In the genomic region with DNA sequence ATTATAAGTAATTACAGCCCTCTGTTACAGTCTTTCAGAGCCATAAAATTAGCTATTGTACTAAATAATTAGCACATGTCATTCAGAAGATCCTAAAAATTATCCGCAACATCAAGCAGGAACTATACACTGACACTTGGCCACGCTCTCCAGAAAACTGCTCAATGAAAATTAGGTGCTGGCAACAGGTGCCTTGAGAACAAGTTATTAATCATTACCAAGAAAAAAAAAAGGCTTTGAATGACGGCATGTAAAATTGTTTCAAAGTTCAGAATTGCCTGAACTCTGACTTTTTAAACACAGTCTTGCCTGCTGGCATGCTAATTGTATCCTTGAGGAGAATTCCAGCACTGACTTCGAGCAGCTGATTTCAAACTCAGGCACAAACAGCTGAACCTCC, we compare ENCODE assay signal across 18 mouse cellular contexts.
A peak's percentile ranks its signal among the peaks of the same experiment; 100 is the strongest.
DNase-seq lines count a peak whose midpoint lies in the region; ATAC-seq and TF ChIP-seq lines count a peak whose summit lies in the region.
"Had no signal": no experiment of that assay in that cellular context is flagged by ENCODE, and none has a peak within 500 bp of the region (broad histone marks: within the 10 kb centered on the region; RNA-seq: fewer than 3 reads in every experiment).

No protein-coding gene starts in this region.

- H3K27me3 ChIP-seq in intestine, embryonic 15.5 days (replicated peaks): no peaks in the 10 kb centered on the region
- no peaks in the 10 kb centered on the region for H3K27me3 ChIP-seq in intestine, postnatal 0 days (replicated peaks; ENCODE audit: control insufficient read depth, insufficient read depth, low read length)
- H3K27me3 ChIP-seq in kidney, embryonic 14.5 days (ENCODE audit: control insufficient read depth, insufficient read depth, low read length): no peaks in the 10 kb centered on the region
- no peaks in the 10 kb centered on the region for H3K27me3 ChIP-seq in MEL (ENCODE audit: control insufficient read depth in 1 of 2, insufficient read depth in 2 of 2, low read length in 2 of 2)
- H3K27me3 ChIP-seq: embryonic facial prominence, embryonic 12.5 days; heart, embryonic 13.5 days had no signal

- no peaks in the 10 kb centered on the region for H3K36me3 ChIP-seq in intestine, embryonic 15.5 days
- H3K36me3 ChIP-seq in intestine, postnatal 0 days (ENCODE audit: control insufficient read depth, insufficient read depth): no peaks in the 10 kb centered on the region
- H3K36me3 ChIP-seq in kidney, embryonic 14.5 days (ENCODE audit: control insufficient read depth, insufficient read depth, low read length): no peaks in the 10 kb centered on the region
- H3K36me3 ChIP-seq in MEL (ENCODE audit: control insufficient read depth in 1 of 2, insufficient read depth in 2 of 2, low read length in 2 of 2): no peaks in the 10 kb centered on the region
- H3K36me3 ChIP-seq: embryonic facial prominence, embryonic 12.5 days; heart, embryonic 13.5 days; hindbrain, embryonic 15.5 days had no signal

- no peak overlapping the region for H3K4me2 ChIP-seq in intestine, embryonic 15.5 days (replicated peaks)
- no peak overlapping the region for H3K4me2 ChIP-seq in intestine, postnatal 0 days (replicated peaks; ENCODE audit: low read depth)
- H3K4me2 ChIP-seq in kidney, embryonic 14.5 days (replicated peaks; ENCODE audit: low read depth, low read length): no peak overlapping the region
- H3K4me2 ChIP-seq: embryonic facial prominence, embryonic 12.5 days; heart, embryonic 13.5 days; hindbrain, embryonic 15.5 days had no signal

- TF ChIP-seq EP300 in MEL (IDR thresholded peaks at IDR 0.05; ENCODE audit: low read depth in 1 of 2, low read length in 2 of 2): no peak

- peak; percentile 70 for DNase-seq in kidney, adult 9 months
- DNase-seq in MEL (ENCODE audit: low read depth, low spot score): no peak
- peak; percentile 77 for DNase-seq in brain, embryonic 14.5 days (ENCODE audit: low read depth)
- no peak for DNase-seq in heart, adult 9 months (ENCODE audit: low spot score in 2 of 2)
- DNase-seq: adrenal gland, postnatal 10 days; cerebellum, adult 11-12 months; cerebellum, adult 9-10 months; cerebellum, postnatal 25 days; gastrocnemius, adult 2 months; gastrocnemius, postnatal 25 days; heart, postnatal 36 days had no signal

- H3K4me1 ChIP-seq in intestine, embryonic 15.5 days (replicated peaks): no peaks in the 10 kb centered on the region
- H3K4me1 ChIP-seq in intestine, postnatal 0 days (replicated peaks; ENCODE audit: control insufficient read depth, insufficient read depth, low read length): no peaks in the 10 kb centered on the region
- no peaks in the 10 kb centered on the region for H3K4me1 ChIP-seq in kidney, embryonic 14.5 days (ENCODE audit: control insufficient read depth, insufficient read depth, low read length)
- no peaks in the 10 kb centered on the region for H3K4me1 ChIP-seq in MEL (ENCODE audit: control insufficient read depth in 1 of 2, insufficient read depth in 2 of 2, low read length in 2 of 2)
- H3K4me1 ChIP-seq: embryonic facial prominence, embryonic 12.5 days; heart, embryonic 13.5 days; hindbrain, embryonic 15.5 days had no signal

- no peak for TF ChIP-seq RAD21 in MEL (IDR thresholded peaks at IDR 0.05; ENCODE audit: low read depth, low read length)

- 59% methylated on average over 4 of the region's 4 CpGs for WGBS in intestine, embryonic 15.5 days
- WGBS in intestine, postnatal 0 days: 45% methylated on average over 4 of the region's 4 CpGs
- 53% methylated on average over 4 of the region's 4 CpGs for WGBS in kidney, embryonic 14.5 days

- TF ChIP-seq CTCF in intestine, postnatal 0 days (IDR thresholded peaks at IDR 0.05; ENCODE audit: low read depth): no peak
- TF ChIP-seq CTCF in MEL (IDR thresholded peaks at IDR 0.05 in 2 of 3, conservative IDR thresholded peaks at IDR 0.05 in 1 of 3; ENCODE audit: control insufficient read depth in 1 of 3, insufficient read depth in 1 of 3, low read depth in 2 of 3, low read length in 3 of 3, poor library complexity in 1 of 3, severe bottlenecking in 1 of 3): no peak
- no peak for TF ChIP-seq CTCF in brain, embryonic 14.5 days (IDR thresholded peaks at IDR 0.05; ENCODE audit: borderline replicate concordance, extremely low read depth, insufficient read depth, insufficient read length)

- no peak overlapping the region for H3K4me3 ChIP-seq in intestine, embryonic 15.5 days (replicated peaks)
- no peak overlapping the region for H3K4me3 ChIP-seq in intestine, postnatal 0 days (ENCODE audit: low read depth, low read length)
- H3K4me3 ChIP-seq in kidney, embryonic 14.5 days (ENCODE audit: low read length): no peak overlapping the region
- H3K4me3 ChIP-seq in MEL (ENCODE audit: control insufficient read depth in 1 of 2, insufficient read depth in 1 of 2, low read depth in 2 of 2, low read length in 2 of 2): no peak overlapping the region
- H3K4me3 ChIP-seq: embryonic facial prominence, embryonic 12.5 days; gastrocnemius, adult 2 months; heart, embryonic 13.5 days; hindbrain, embryonic 15.5 days had no signal

- H3K9me3 ChIP-seq in intestine, embryonic 15.5 days: no peaks in the 10 kb centered on the region
- no peaks in the 10 kb centered on the region for H3K9me3 ChIP-seq in intestine, postnatal 0 days (ENCODE audit: control insufficient read depth)
- no peaks in the 10 kb centered on the region; the same call in 1 of the 2 replicates for H3K9me3 ChIP-seq in kidney, embryonic 14.5 days (ENCODE audit: control insufficient read depth, low read length)
- no peaks in the 10 kb centered on the region for H3K9me3 ChIP-seq in MEL (replicated peaks; ENCODE audit: insufficient read depth, low read length)
- H3K9me3 ChIP-seq: embryonic facial prominence, embryonic 12.5 days; hindbrain, embryonic 15.5 days had no signal

- ATAC-seq in intestine, embryonic 15.5 days: 0 out of 2 replicates have a peak, but pooled peaks have one; percentile 34
- ATAC-seq in intestine, postnatal 0 days: no peak
- no peak for ATAC-seq in kidney, embryonic 14.5 days (ENCODE audit: low FRiP score, low TSS enrichment)
- ATAC-seq in erythroblast, adult 5-6 weeks (replicated peaks; ENCODE audit: low FRiP score, poor library complexity, severe bottlenecking): no peak

- TF ChIP-seq POLR2A in MEL (IDR thresholded peaks at IDR 0.05; ENCODE audit: control insufficient read depth in 1 of 2, insufficient read depth in 1 of 2, low read depth in 1 of 2, low read length in 2 of 2, poor library complexity in 1 of 2): no peak
- no peak for TF ChIP-seq POLR2A in brain, embryonic 14.5 days (IDR thresholded peaks at IDR 0.05; ENCODE audit: borderline replicate concordance, extremely low read depth, insufficient read depth, insufficient read length, poor library complexity, severe bottlenecking)

- no peak overlapping the region for H3K27ac ChIP-seq in intestine, embryonic 15.5 days
- H3K27ac ChIP-seq in intestine, postnatal 0 days (ENCODE audit: low read depth, low read length): no peak overlapping the region
- H3K27ac ChIP-seq in kidney, embryonic 14.5 days (ENCODE audit: low read depth, low read length): no peak overlapping the region
- peak overlapping the region; percentile 19; the same call in 1 of the 2 replicates for H3K27ac ChIP-seq in MEL (ENCODE audit: control insufficient read depth, low read depth, low read length)
- H3K27ac ChIP-seq: embryonic facial prominence, embryonic 12.5 days; gastrocnemius, adult 2 months; heart, embryonic 13.5 days; hindbrain, embryonic 15.5 days had no signal

- H3K79me2 ChIP-seq in MEL (ENCODE audit: control insufficient read depth, insufficient read depth, low read length, poor library complexity): no peaks in the 10 kb centered on the region

- H3K9ac ChIP-seq in intestine, embryonic 15.5 days: no peak overlapping the region
- H3K9ac ChIP-seq in intestine, postnatal 0 days (ENCODE audit: low read depth, low read length): no peak overlapping the region
- H3K9ac ChIP-seq in kidney, embryonic 14.5 days (ENCODE audit: low read depth, low read length): no peak overlapping the region
- no peak overlapping the region for H3K9ac ChIP-seq in MEL (ENCODE audit: control insufficient read depth, low read depth, low read length, poor library complexity, severe bottlenecking)
- H3K9ac ChIP-seq: embryonic facial prominence, embryonic 12.5 days; heart, embryonic 13.5 days; hindbrain, embryonic 15.5 days had no signal

TF ChIP-seq in MEL, 35 proteins besides CTCF, POLR2A, EP300 and RAD21:
- TF ChIP-seq ELF1 (IDR thresholded peaks at IDR 0.05; ENCODE audit: low read depth, low read length): no peak
- TF ChIP-seq USF2 (IDR thresholded peaks at IDR 0.05; ENCODE audit: borderline replicate concordance in 1 of 2, insufficient read depth in 1 of 2, low read depth in 1 of 2, low read length in 2 of 2): no peak
- no peak for TF ChIP-seq KAT2A (conservative IDR thresholded peaks at IDR 0.05; ENCODE audit: low read depth, low read length)
- no peak for TF ChIP-seq CHD2 (IDR thresholded peaks at IDR 0.05; ENCODE audit: low read length)
- TF ChIP-seq MAFK (IDR thresholded peaks at IDR 0.05; ENCODE audit: borderline replicate concordance, low read depth, low read length): no peak
- TF ChIP-seq POLR2AphosphoS2 (IDR thresholded peaks at IDR 0.05; ENCODE audit: low read length): no peak
- no peak for TF ChIP-seq MXI1 (IDR thresholded peaks at IDR 0.05; ENCODE audit: low read depth, low read length)

Comparison
In these comparisons a context has a peak if more than half of its experiments do, and no peak if none do; other contexts are left out.
1. DNase-seq: peak in kidney, adult 9 months (single experiment) and brain, embryonic 14.5 days (single experiment); none in MEL (single experiment) and heart, adult 9 months (0 of 2).